Mouse (Mus musculus): ENCODE measurements around the gene Brip1.

DNA sequence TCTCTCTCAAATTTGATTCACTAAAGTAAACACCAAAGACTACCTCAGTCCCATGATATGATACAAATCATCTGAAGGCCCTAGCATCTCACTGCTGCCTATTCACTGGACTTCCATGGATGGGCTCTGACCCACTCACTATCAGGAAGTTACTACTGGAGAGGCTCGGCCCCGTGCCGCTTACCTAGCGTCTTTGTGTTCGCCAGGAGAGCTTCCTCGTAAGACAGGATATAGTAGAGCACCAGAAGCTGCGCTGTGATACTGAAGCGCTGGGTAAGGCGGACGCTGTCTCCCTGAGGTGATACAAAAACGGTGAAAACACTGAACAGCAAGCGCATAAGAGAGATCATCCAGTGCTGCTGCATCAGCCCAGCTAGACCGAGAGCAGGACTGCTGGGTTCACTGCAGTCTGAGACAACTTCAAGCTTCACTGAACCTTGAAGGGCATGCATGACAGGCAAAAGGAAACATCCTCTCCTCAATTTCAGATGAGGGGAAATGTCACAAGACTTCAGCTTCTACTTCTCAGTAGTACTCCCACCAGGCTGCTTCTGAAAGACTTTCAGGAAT lies 30.9 kb upstream of the Brip1 start:
- TF ChIP-seq CTCF (conservative IDR thresholded peaks at IDR 0.05; ENCODE audit: insufficient read depth, insufficient read length, low read depth, low read length) (no peak), POLR2A (IDR thresholded peaks at IDR 0.05; ENCODE audit: low read depth, low read length) (no peak)
